Mouse (Mus musculus) olfactory bulb, adult 2 months (tissue): ENCODE data around the gene Zbp1.

Experiments
- CTCF ChIP-seq: fragments of 200-500 bp; IDR thresholded peaks from 2 replicates; pipeline ENCODE4 v1.5.1; 2012; ENCODE audit warnings: low read depth, mild to moderate bottlenecking, low read length, moderate library complexity; ENCODE audit not compliant: insufficient read depth
- POLR2A ChIP-seq: fragments of 200-500 bp; IDR thresholded peaks from 2 replicates; pipeline ENCODE4 v1.6.1; 2012; ENCODE audit warnings: mild to moderate bottlenecking, low read depth, low read length, moderate library complexity; ENCODE audit not compliant: insufficient read depth

GRCm38 (mm10) chr2:173217763-173218258, 912 bp downstream of the Zbp1 start:
- TF ChIP-seq CTCF (no peak), POLR2A (no peak)
